Mouse (Mus musculus) layer of hippocampus, adult 18-20 months (tissue): ENCODE measurements around the gene Depdc5. TPM values are rescaled to one million over a fixed set of nuclear protein-coding genes. Genes with fewer than 3 reads are reported as not detected.
"Not testable (repeated sequence)": the region's sequence is repeated elsewhere in the genome, so short reads cannot be mapped to it uniquely, and the experiment has no call there.

Source experiments
- DNase-seq, 2 experiments: peaks; one replicate each; pipeline ENCODE4 v3.0.0; 2022; ENCODE audit warnings: low spot score in 2 of 2
- long read RNA-seq: library from polyadenylated mRNA; stranded (forward); transcript quantifications from one replicate; pipeline ENCODE4 v2.0.0, GENCODE M21; 2021
- total RNA-seq, 2 experiments: library from RNA; stranded (reverse); gene quantifications; 2 replicates each; pipeline ENCODE4 v1.2.3; 2021

The Depdc5 gene
- 10 to 100 TPM; 69.8 to 74.9 TPM for total RNA-seq
- long read RNA-seq, partial matches to known transcripts, result 15 of 48 reads
- long read RNA-seq, other reads (novel, unspliced or antisense), result 33 of 48 reads

- peak; percentile 83 to 90 for DNase-seq
These were observed at the start of gene Depdc5 for GRCm38 (mm10) chr5:32863253-32864228. TSS of gene Depdc5 (plus strand) at chr5:32863701.

- DNase-seq, result no peak
These were observed 48.1 kb upstream of the Depdc5 start for GRCm38 (mm10) chr5:32815396-32815795.

- DNase-seq, result peak; percentile 40 to 69
These were observed 43.0 kb upstream of the Depdc5 start for GRCm38 (mm10) chr5:32820471-32820870.

DNA sequence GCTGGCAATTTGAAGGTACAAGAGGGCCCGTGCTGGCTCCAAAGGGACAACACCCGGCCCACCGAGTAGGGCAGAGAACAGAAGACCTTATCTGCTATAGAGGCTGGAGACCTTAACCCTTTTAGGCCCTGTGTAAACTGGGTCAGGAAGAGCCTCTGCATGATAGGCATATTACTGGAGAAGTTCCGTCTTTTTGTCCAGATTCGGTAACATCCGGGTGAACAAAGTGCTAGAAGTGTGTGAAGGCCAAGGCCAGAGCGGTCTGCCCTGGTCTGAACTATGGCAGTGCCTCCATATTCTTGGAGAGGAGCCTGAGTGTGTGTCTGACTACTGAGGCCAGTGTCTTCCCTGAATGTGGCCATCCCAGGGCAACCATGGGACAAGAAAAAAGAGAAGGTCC is 36.5 kb upstream of the Depdc5 start, which contains the start of gene Gm20671:
TSS of gene Gm20671 (minus strand) at position 101 of the 400 bp plus-strand sequence.
- DNase-seq, result no peak

DNA sequence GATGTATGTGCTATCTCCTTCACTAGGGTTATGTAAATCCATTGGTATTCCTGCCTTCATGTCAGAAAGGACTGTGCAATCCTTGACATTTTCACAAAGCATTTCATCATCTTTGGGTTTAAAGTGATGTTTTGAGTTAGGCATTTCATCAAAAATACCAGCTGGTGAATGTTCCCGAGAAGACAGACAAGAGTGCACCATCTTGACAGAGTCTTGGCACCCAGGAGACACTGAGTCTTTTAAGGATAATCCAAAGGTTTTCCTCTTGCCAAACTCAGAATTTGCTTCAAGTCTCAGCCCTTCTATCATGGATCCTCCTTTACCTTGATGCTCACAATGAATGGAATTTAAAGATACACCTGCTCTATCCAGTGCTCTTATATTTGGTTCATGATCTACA is 34.7 kb upstream of the Depdc5 start:
- peak in 1 of 2 experiments; percentile 65 for DNase-seq

DNA sequence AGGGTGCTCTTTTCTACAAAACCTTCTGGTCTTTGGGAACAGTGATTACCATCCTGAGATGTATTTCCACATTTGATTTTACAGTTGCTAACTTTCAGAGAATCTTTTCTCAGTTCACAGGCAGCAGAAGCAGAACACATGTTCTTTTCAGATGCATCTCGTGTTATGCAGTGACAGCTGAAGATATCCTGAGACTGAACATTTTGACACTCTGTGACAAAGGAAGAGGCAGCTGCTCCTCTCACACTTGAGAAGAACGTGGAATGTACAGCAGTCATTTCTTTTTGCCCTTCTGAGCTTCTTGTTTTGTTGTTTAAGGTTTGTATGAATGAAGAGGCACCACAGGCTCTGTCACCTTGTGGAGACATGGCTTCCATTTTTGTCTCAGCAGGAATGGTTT is 33.4 kb upstream of the Depdc5 start:
- DNase-seq, result peak in 1 of 2 experiments; percentile 50

DNA sequence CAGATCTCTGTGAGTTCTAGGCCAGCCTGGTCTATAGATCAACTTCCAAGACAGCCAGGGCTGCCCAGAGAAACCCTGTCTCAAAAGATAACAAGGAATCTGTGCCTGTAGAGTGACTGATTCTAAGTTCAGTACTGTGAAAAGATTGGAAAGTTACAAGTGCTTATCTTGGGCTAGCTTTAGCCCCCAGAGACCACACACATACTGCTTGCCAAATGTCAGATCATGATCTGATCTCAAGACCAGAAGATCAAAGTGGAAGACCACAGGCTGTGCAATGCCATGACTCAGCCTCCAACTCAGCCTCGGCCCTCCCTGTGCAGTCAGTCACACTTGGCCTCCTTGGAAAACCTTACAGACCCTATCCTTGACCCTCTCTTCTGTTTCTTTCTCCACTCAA is 29.0 kb upstream of the Depdc5 start:
- no peak for DNase-seq

- no peak for DNase-seq
These were observed 26.5 kb upstream of the Depdc5 start for GRCm38 (mm10) chr5:32836976-32837375.

DNA sequence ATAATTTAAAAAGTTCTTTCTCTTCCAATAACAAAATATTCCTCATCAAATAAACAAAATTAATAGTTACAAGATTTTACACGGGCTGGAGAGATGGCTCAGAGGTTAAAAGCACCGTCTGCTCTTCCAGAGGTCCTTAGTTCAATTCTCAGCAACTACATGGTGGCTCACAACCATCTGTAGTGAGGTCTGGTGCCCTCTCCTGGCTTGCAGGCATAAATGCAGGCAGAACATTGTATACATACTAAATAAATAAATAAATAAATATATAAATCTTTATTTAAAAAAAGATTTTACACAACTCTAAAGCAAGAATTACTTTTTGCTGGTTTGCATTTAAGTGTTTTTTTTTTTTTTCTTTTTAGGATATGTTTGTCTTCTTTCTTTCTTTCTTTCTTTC is 23.5 kb upstream of the Depdc5 start:
- no peak for DNase-seq

GRCm38 (mm10) chr5:32849178-32849577 is 14.3 kb upstream of the Depdc5 start:
- DNase-seq, result no peak

DNA sequence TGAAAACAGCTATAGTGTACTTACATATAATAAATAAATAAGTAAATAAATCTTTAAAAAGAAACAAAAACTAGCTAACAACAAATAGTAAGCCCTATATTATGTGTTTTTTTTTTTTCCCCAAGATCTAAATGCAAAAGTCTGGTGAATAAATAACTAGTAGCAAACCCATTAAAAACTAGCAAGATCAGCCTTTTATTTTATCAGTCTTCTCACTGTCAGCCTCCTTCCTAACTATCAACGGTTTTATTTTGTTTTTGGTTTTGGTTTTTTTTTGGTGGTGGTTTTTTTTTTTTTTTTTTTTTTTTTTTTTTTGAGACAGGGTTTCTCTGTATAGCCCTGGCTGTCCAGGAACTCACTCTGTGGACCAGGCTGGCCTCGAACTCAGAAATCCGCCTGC is 13.9 kb upstream of the Depdc5 start:
- not testable (repeated sequence) for DNase-seq

GRCm38 (mm10) chr5:32852026-32852425 is 11.5 kb upstream of the Depdc5 start:
- DNase-seq, result no peak

- DNase-seq, result peak; percentile 98 to 100
These were observed 9.6 kb upstream of the Depdc5 start, which contains the start of gene Prr14l for GRCm38 (mm10) chr5:32853731-32854507. TSS of gene Prr14l (minus strand) at chr5:32854256.

- DNase-seq, result no peak
These were observed 8.7 kb upstream of the Depdc5 start for GRCm38 (mm10) chr5:32854818-32855217.

DNA sequence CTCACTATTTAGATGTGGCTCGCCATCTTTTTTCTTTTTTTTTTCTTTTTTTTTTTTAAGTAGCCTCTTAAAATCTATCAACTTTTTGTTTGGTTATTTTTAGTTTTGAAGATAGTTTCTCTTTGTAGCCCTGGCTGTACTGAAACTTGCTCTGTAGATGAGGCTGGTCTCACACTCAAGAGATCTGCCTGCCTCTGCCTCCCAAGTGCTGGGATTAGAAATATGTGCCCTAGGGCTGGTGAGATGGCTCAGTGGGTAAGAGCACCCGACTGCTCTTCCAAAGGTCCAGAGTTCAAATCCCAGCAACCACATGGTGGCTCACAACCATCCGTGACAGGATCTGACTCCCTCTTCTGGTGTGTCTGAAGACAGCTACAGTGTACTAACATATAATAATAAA is 8.2 kb upstream of the Depdc5 start:
- not testable (repeated sequence) for DNase-seq

DNA sequence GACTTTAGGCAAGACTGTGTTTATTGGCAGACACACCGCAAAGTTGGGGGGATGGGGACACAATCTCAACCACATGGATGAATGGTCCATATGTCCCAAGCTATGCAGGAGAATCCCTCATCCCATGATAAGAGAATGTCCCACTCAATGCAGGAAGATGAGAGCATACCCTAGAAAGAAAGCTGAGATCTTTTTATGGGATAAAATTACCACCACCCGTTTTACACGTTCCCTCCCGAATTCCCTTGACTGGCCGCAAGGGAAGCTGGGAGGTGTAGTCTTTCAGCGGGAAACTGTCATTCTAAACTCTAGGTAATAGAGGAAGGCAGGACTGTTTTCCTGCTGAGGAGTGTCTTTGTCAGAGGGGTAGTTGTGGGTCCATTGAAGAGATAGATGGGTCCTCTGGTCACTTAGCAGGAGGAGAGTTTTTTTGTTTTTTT is 5.7 kb upstream of the Depdc5 start:
- peak; percentile 46 to 72 for DNase-seq

DNA sequence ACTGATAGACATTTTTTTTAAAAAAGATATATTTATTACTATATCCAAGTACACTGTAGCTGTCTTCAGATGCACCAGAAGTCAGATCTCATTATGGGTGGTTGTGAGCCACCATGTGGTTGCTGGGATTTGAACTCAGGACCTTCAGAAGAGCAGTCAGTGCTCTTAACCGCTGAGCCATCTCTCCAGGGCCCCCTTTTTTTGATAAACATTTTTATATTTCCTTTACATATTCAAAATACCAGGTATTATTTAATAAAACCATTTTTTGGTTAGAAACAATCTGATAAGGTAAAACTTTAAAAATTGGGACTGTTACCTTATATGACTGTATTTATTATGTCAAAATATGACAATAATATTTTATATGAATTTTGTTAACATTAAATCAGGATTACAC is 2.4 kb upstream of the Depdc5 start:
- no peak for DNase-seq

DNA sequence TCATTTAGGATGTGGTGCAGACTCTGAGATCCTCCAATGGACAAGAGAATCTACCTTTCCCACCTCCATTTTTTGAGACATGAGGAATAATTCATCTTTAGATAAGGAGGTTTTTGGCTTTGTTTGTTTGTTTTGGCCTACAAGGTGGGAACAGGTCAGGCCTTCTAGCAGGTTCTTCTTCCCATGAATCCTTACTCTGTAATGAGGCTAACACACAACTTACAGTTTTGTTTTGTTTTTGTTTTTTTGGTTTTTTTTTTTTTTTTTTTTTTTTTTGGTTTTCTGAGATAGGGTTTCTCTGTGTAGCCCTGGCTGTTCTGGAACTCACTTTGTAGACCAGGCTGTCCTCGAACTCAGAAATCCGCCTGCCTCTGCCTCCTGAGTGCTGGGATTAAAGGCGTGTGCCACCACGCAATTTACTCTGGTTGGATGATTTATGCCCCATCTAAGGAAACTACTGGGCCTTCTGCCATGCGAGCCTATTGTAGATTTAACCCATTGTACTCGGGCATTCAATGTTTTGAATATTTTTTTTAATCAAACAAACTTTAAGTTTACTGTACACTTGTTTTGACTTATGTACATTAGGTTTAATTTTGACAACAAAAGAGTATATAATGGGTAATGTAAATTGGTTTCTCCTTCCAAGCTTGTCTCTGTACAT is 900 bp upstream of the Depdc5 start:
- no peak for DNase-seq

DNA sequence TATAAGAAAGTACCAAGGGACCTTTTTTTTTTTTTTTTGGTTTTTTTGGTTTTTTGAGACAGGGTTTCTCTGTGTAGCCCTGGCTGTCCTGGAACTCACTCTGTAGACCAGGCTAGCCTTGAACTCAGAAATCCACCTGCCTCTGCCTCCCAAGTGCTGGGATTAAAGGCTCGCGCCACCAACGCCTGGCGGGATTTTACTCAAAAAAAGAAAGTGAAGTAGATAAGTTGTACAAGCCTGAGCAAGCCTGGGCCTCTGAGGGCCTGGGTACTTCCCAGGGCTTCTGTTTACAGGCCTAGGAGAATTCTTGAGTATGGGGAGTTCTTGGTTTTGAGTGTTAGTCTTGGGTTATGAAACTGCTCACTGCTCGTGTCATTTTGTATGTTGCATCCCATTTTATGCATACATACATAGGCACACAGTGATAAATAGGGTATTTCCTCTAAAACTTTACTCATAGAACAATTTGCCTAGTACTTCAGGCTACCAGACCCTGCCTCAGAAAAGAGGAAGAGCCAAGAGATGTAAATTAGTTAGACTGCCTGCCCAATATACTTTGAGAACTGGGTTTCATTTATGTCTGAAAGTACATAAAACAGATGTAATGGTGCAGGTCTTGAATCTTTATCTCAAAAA is 6.0 kb downstream of the Depdc5 start:
- DNase-seq, result no peak

DNA sequence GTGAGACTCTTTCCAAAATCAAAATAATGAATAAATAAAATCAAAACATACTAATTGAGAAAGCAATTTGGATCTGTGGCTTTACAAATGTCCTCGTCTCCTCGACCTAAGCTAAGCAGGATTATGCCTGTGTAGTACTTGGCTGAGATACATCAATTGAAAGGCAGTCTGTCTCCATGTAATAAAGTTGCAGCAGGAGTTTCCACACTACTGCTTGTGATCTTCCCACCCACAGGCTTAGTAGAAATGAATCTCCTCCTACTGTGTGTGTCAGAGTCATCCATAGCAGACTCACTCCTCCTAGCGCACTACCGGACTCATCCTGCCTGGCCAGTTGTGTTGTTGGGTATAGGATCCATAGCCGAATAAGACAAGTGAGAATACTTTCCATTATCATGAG is 8.8 kb downstream of the Depdc5 start:
- DNase-seq, result no peak

DNA sequence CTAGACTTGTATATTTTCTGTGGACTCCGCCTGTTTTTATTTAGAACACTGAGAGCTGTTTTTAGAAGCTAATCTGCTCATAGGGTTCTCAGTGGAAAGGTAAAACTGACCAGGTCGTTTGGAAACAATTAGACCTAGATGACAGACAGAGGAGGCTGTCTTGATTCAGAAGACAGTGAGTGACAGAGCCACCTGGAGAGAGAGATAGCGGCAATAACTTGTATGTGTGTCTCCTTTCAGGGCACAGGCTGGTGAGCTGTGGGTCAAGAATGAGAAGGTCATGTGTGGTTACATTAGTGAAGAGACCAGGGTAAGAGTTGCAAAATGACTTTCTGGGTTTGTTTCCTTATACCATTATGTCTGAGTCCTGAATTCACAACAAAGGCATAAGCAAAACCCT is 23.2 kb downstream of the Depdc5 start:
- DNase-seq, result no peak
